Mouse (Mus musculus) hindbrain, embryonic 15.5 days (tissue): ENCODE measurements around the gene Tmub1. TPM values are rescaled to one million over a fixed set of nuclear protein-coding genes. Genes with fewer than 3 reads are reported as not detected.

ENCODE experiments used
- ATAC-seq: fragments of 200-750 bp; cut with Nextera tagmentation; 2 replicates; pipeline ENCODE4 v1.8.0; 2017; ENCODE audit warnings: low read depth, moderate number of reproducible peaks, moderate TSS enrichment; ENCODE audit not compliant: low FRiP score
- H3K27ac ChIP-seq: fragments of 300-500 bp; sonication (generic); replicated peaks from 2 replicates; pipeline ENCODE4 v1.5.1; 2015; ENCODE audit warnings: mild to moderate bottlenecking, inconsistent platforms
- H3K27me3 ChIP-seq: fragments of 300-500 bp; sonication (generic); 2 replicates; pipeline ENCODE4 v1.6.1; 2015; ENCODE audit warnings: control low read depth, inconsistent platforms
- H3K36me3 ChIP-seq: fragments of 300-500 bp; sonication (generic); 2 replicates; pipeline ENCODE4 v1.6.1; 2015; ENCODE audit warnings: control low read depth, inconsistent platforms
- H3K4me1 ChIP-seq: fragments of 300-500 bp; sonication (generic); replicated peaks from 2 replicates; pipeline ENCODE4 v1.6.1; 2015; ENCODE audit warnings: control low read depth, inconsistent platforms
- H3K4me2 ChIP-seq: fragments of 300-500 bp; sonication (generic); 2 replicates; pipeline ENCODE4 v1.6.1; 2015; ENCODE audit warnings: moderate library complexity, mild to moderate bottlenecking, inconsistent platforms
- H3K4me3 ChIP-seq: fragments of 300-500 bp; sonication (generic); 2 replicates; pipeline ENCODE4 v1.5.1; 2015; ENCODE audit warnings: mild to moderate bottlenecking, inconsistent platforms
- H3K9ac ChIP-seq: fragments of 300-500 bp; sonication (generic); 2 replicates; pipeline ENCODE4 v1.6.1; 2015; ENCODE audit warnings: inconsistent platforms
- H3K9me3 ChIP-seq: fragments of 300-500 bp; sonication (generic); 2 replicates; pipeline ENCODE4 v1.6.1; 2016; ENCODE audit warnings: control low read depth, inconsistent platforms
- WGBS: fragments of 180-500 bp; shearing (Covaris S2); methylation state at CpG from one replicate; pipeline ENCODE4 v1.1.7; 2015; 5-methylcytosine and 5-hydroxymethylcytosine counted together
- polyA plus RNA-seq: library from polyadenylated mRNA; unstranded; fragments of >200 nt; fragmentation: Nextera tagmentation; extraction: Ambion mirVana; gene quantifications from 2 replicates; pipeline ENCODE4 v1.2.1, GENCODE M21; 2015

Gene Tmub1
- polyA plus RNA-seq, 1 experiment from 2014 or later = 64.2 TPM

GRCm38 (mm10) chr5:24452691-24453233 lies 5.1 kb upstream of the Tmub1 start:
- H3K36me3 ChIP-seq = no peaks in the 10 kb centered on the region
- H3K27ac ChIP-seq = peak overlapping the region; percentile 87
- no peaks in the 10 kb centered on the region for H3K9me3 ChIP-seq
- no peaks in the 10 kb centered on the region for H3K27me3 ChIP-seq
- H3K4me3 ChIP-seq = peak overlapping the region; percentile 94
- peaks cover 51% of the 10 kb centered on the region for H3K4me1 ChIP-seq
- under 1% methylated on average over 29 of the region's 29 CpGs for WGBS
- peak; percentile 15; the same call in 1 of the 2 replicates for ATAC-seq
- H3K9ac ChIP-seq = peak overlapping the region; percentile 92
- H3K4me2 ChIP-seq = peak overlapping the region; percentile 99

GRCm38 (mm10) chr5:24452030-24452690 lies 4.5 kb upstream of the Tmub1 start, which contains the start of gene Agap3:
TSS of gene Agap3 (plus strand) at chr5:24452177.
- H3K9ac ChIP-seq = peak within 1 kb of the TSS; percentile 92
- peak within 1 kb of the TSS; percentile 87 for H3K27ac ChIP-seq
- no peaks in the 10 kb centered on the region for H3K27me3 ChIP-seq
- H3K4me2 ChIP-seq = peak within 1 kb of the TSS; percentile 99
- no peaks in the 10 kb centered on the region for H3K9me3 ChIP-seq
- WGBS = under 1% methylated on average over 52 of the region's 85 CpGs
- ATAC-seq = peak; percentile 4; the same call in 1 of the 2 replicates
- no peaks in the 10 kb centered on the region for H3K36me3 ChIP-seq
- H3K4me3 ChIP-seq = peak within 1 kb of the TSS; percentile 94
- H3K4me1 ChIP-seq = peaks cover 57% of the 10 kb centered on the region

GRCm38 (mm10) chr5:24451264-24452029 lies 3.8 kb upstream of the Tmub1 start:
- peak overlapping the region; percentile 87 for H3K27ac ChIP-seq
- 2% methylated on average over 33 of the region's 66 CpGs for WGBS
- peaks cover 61% of the 10 kb centered on the region for H3K4me1 ChIP-seq
- H3K9me3 ChIP-seq = no peaks in the 10 kb centered on the region
- H3K9ac ChIP-seq = peak overlapping the region; percentile 92
- no peaks in the 10 kb centered on the region for H3K27me3 ChIP-seq
- peak overlapping the region; percentile 94 for H3K4me3 ChIP-seq
- H3K4me2 ChIP-seq = peak overlapping the region; percentile 99
- H3K36me3 ChIP-seq = no peaks in the 10 kb centered on the region
- peak; percentile 68 for ATAC-seq

- Histone ChIP-seq H3K4me3 (peak overlapping the region; percentile 73; the same call in 1 of the 2 replicates), H3K4me2 (peak overlapping the region; percentile 86), H3K36me3 (0 out of 2 replicates have a peak, but pooled peaks cover 9% of the 10 kb centered on the region), H3K9ac (no peak overlapping the region), H3K27me3 (no peaks in the 10 kb centered on the region), H3K4me1 (peaks cover 46% of the 10 kb centered on the region), H3K9me3 (no peaks in the 10 kb centered on the region), H3K27ac (no peak overlapping the region)
- 95% methylated on average over 7 of the region's 7 CpGs for WGBS
- ATAC-seq = no peak
Measured at GRCm38 (mm10) chr5:24446630-24447029, 1.0 kb downstream of the Tmub1 start.

GRCm38 (mm10) chr5:24445428-24446080 lies 2.1 kb downstream of the Tmub1 start:
- Histone ChIP-seq H3K27ac (peak overlapping the region; percentile 96), H3K27me3 (no peaks in the 10 kb centered on the region), H3K4me2 (peak overlapping the region; percentile 92), H3K4me3 (peak overlapping the region; percentile 93), H3K9me3 (no peaks in the 10 kb centered on the region), H3K9ac (peak overlapping the region; percentile 20; the same call in 1 of the 2 replicates), H3K36me3 (peaks cover 13% of the 10 kb centered on the region; the same call in 1 of the 2 replicates), H3K4me1 (peaks cover 39% of the 10 kb centered on the region)
- 60% methylated on average over 20 of the region's 20 CpGs for WGBS
- peak; percentile 11; the same call in 1 of the 2 replicates for ATAC-seq

- WGBS = under 1% methylated on average over 60 of the region's 60 CpGs
- H3K27ac ChIP-seq = peak within 1 kb of the TSS; percentile 96
- H3K27me3 ChIP-seq = no peaks in the 10 kb centered on the region
- H3K4me3 ChIP-seq = peak within 1 kb of the TSS; percentile 93
- H3K9ac ChIP-seq = peak within 1 kb of the TSS; percentile 97
- H3K4me2 ChIP-seq = peak within 1 kb of the TSS; percentile 92
- peaks cover 18% of the 10 kb centered on the region; the same call in 1 of the 2 replicates for H3K36me3 ChIP-seq
- peak; percentile 83 for ATAC-seq
- H3K9me3 ChIP-seq = no peaks in the 10 kb centered on the region
- peaks cover 39% of the 10 kb centered on the region for H3K4me1 ChIP-seq
Measured at GRCm38 (mm10) chr5:24444746-24445427, 2.8 kb downstream of the Tmub1 start, which contains the start of gene Fastk. TSS of gene Fastk (minus strand) at chr5:24445287.

- peak overlapping the region; percentile 92 for H3K4me2 ChIP-seq
- no peaks in the 10 kb centered on the region for H3K27me3 ChIP-seq
- peaks cover 39% of the 10 kb centered on the region for H3K4me1 ChIP-seq
- H3K27ac ChIP-seq = peak overlapping the region; percentile 96; the same call in 1 of the 2 replicates
- ATAC-seq = no peak
- peak overlapping the region; percentile 97; the same call in 1 of the 2 replicates for H3K9ac ChIP-seq
- peaks cover 21% of the 10 kb centered on the region for H3K36me3 ChIP-seq
- H3K4me3 ChIP-seq = peak overlapping the region; percentile 93
- H3K9me3 ChIP-seq = no peaks in the 10 kb centered on the region
- WGBS = 85% methylated on average over 12 of the region's 12 CpGs
Measured at GRCm38 (mm10) chr5:24443927-24444326, 3.7 kb downstream of the Tmub1 start.

GRCm38 (mm10) chr5:24443204-24443603 lies 4.5 kb downstream of the Tmub1 start:
- H3K9ac ChIP-seq = no peak overlapping the region
- no peak for ATAC-seq
- H3K4me2 ChIP-seq = no peak overlapping the region
- H3K4me1 ChIP-seq = peaks cover 39% of the 10 kb centered on the region
- peaks cover 21% of the 10 kb centered on the region for H3K36me3 ChIP-seq
- H3K27ac ChIP-seq = no peak overlapping the region
- 93% methylated on average over 7 of the region's 7 CpGs for WGBS
- H3K4me3 ChIP-seq = no peak overlapping the region
- no peaks in the 10 kb centered on the region for H3K9me3 ChIP-seq
- H3K27me3 ChIP-seq = no peaks in the 10 kb centered on the region

- H3K27ac ChIP-seq = no peak overlapping the region
- no peak overlapping the region for H3K9ac ChIP-seq
- H3K27me3 ChIP-seq = no peaks in the 10 kb centered on the region
- no peak overlapping the region for H3K4me3 ChIP-seq
- no peaks in the 10 kb centered on the region for H3K9me3 ChIP-seq
- 91% methylated on average over 9 of the region's 9 CpGs for WGBS
- peaks cover 21% of the 10 kb centered on the region for H3K36me3 ChIP-seq
- ATAC-seq = no peak
- H3K4me1 ChIP-seq = peaks cover 27% of the 10 kb centered on the region
- H3K4me2 ChIP-seq = no peak overlapping the region
Measured at GRCm38 (mm10) chr5:24442029-24442428, 5.6 kb downstream of the Tmub1 start.

- no peak overlapping the region for H3K4me3 ChIP-seq
- H3K27ac ChIP-seq = no peak overlapping the region
- WGBS = 96% methylated on average over 8 of the region's 8 CpGs
- H3K4me1 ChIP-seq = peaks cover 21% of the 10 kb centered on the region
- H3K4me2 ChIP-seq = no peak overlapping the region
- ATAC-seq = no peak
- no peak overlapping the region for H3K9ac ChIP-seq
- H3K9me3 ChIP-seq = no peaks in the 10 kb centered on the region
- peaks cover 21% of the 10 kb centered on the region for H3K36me3 ChIP-seq
- no peaks in the 10 kb centered on the region for H3K27me3 ChIP-seq
Measured at GRCm38 (mm10) chr5:24441187-24441586, 6.5 kb downstream of the Tmub1 start.

- Histone ChIP-seq H3K9ac (no peak overlapping the region), H3K4me2 (no peak overlapping the region), H3K4me3 (no peak overlapping the region), H3K27ac (no peak overlapping the region), H3K36me3 (no peaks in the 10 kb centered on the region; the same call in none of the 2 replicates), H3K9me3 (no peaks in the 10 kb centered on the region), H3K27me3 (no peaks in the 10 kb centered on the region), H3K4me1 (no peaks in the 10 kb centered on the region)
- ATAC-seq = no peak
- WGBS = 90% methylated on average over 8 of the region's 8 CpGs
Measured at GRCm38 (mm10) chr5:24433993-24434392, 13.7 kb downstream of the Tmub1 start.
